Mouse (Mus musculus) cortical plate, adult 2 months (tissue): ENCODE results near the gene Fam117a.

Experiments used
- CTCF ChIP-seq: fragments of 200-500 bp; IDR thresholded peaks from 2 replicates; pipeline ENCODE4 v1.5.1; 2011; ENCODE audit warnings: mild to moderate bottlenecking, control low read depth, low read length; ENCODE audit not compliant: insufficient read depth; ENCODE audit errors: extremely low read depth
- POLR2A ChIP-seq: fragments of 200-500 bp; IDR thresholded peaks from 2 replicates; pipeline ENCODE4 v1.6.1; 2011; ENCODE audit warnings: mild to moderate bottlenecking, low read length, control low read depth; ENCODE audit not compliant: insufficient read depth; ENCODE audit errors: extremely low read depth

DNA sequence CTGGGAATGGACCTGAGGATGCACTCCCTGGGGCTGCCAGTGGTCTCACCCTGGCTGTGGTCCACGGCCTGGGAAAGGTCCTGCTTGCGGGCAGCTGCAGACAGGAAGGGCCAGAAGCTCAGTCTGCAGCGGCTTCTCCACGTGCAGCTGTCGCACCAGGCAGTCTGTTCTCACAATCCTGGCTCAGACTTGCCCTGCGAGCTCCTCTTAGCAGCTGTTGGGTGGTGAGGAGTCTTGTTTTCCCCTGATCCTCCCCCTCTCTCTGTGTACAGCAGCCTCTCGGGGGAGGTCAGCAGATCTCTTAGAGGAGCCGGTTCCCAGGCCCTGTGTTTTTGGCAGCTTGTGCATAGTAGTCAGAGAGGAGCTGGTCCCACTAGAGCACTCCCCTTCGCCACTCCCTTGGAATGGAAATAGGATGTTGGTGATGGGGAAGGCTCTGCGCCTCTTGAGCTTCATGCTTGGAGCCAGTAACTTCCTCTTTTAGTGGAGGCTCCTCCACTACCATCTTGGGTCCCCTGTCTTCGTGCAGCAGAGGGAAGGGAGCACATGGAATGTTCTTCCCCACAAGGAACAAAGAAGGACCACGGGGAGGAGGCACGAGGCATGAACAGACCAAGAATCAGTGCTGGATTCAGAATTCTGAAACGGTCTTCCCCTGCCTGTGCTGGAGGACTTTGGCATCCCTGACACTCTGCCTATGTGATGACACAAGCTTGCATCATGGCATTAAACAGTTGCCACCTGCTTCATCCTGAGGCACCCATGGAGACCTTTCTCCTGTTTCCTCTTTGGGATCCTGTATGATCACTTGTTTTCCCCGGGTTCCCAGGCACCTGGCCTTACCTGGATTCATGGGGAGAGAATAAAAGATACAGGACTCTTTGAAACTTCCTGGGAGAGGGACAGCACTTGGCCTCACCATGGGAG, 33.4 kb downstream of the Fam117a start:
- no peak for TF ChIP-seq CTCF
- no peak for TF ChIP-seq POLR2A
